Mouse (Mus musculus) spleen, embryonic (tissue): ENCODE measurements at regions not wholly inside any gene's neighbourhood (a gene's known extent, or its start where the extent isn't known, plus 50 kb on each side); places are given as distances from the start of the nearest gene placed in this dataset.

ENCODE experiments used
- CTCF ChIA-PET: fragments of 350-600 bp; sonication (Branson Sonifier 250); formaldehyde crosslinking; loops from one replicate; lab custom pipeline; 2022; lab: Charles Lee

- CTCF ChIA-PET: no interaction called here
Observed at GRCm38 (mm10) chr8:112933815-112934214, 364.0 kb downstream of the Cntnap4 start.

GRCm38 (mm10) chr8:112935411-112935810 is 365.6 kb downstream of the Cntnap4 start:
- CTCF ChIA-PET: no interaction called here

- CTCF ChIA-PET: no interaction called here
Observed at GRCm38 (mm10) chr8:112935897-112936719, 366.3 kb downstream of the Cntnap4 start.

- CTCF ChIA-PET: no interaction called here
Observed at GRCm38 (mm10) chr8:112972418-112972817, 402.6 kb downstream of the Cntnap4 start.

- CTCF ChIA-PET: no interaction called here
Observed at GRCm38 (mm10) chr8:112975734-112976133, 405.9 kb downstream of the Cntnap4 start.

- CTCF ChIA-PET: no interaction called here
Observed at GRCm38 (mm10) chr8:112976312-112976711, 406.5 kb downstream of the Cntnap4 start.

GRCm38 (mm10) chr8:112993781-112994180 is 423.9 kb downstream of the Cntnap4 start:
- CTCF ChIA-PET: no interaction called here

GRCm38 (mm10) chr8:113007356-113007755 is 437.5 kb downstream of the Cntnap4 start:
- CTCF ChIA-PET: no interaction called here

GRCm38 (mm10) chr8:113028880-113029279 is 459.0 kb downstream of the Cntnap4 start:
- CTCF ChIA-PET: no interaction called here

GRCm38 (mm10) chr8:113051770-113052473 is 482.1 kb downstream of the Cntnap4 start:
- CTCF ChIA-PET: no interaction called here

GRCm38 (mm10) chr8:113065246-113066169 is 495.7 kb downstream of the Cntnap4 start:
- CTCF ChIA-PET: no interaction called here

GRCm38 (mm10) chr8:113066170-113066708 is 496.4 kb downstream of the Cntnap4 start:
- CTCF ChIA-PET: no interaction called here

- CTCF ChIA-PET: interaction anchor here (0.6 kb wide), 1 partner anchor 155 kb away, joined by 6 read pairs; no protein-coding TSS in a partner anchor
Observed at GRCm38 (mm10) chr8:113083976-113084375, 514.1 kb downstream of the Cntnap4 start.

- CTCF ChIA-PET: no interaction called here
Observed at GRCm38 (mm10) chr8:113087586-113087985, 517.7 kb downstream of the Cntnap4 start.

GRCm38 (mm10) chr8:113111665-113112064 is 523.7 kb upstream of the Mon1b start:
- CTCF ChIA-PET: no interaction called here

GRCm38 (mm10) chr8:113114165-113114700 is 521.2 kb upstream of the Mon1b start:
- CTCF ChIA-PET: no interaction called here

GRCm38 (mm10) chr8:113117241-113117640 is 518.1 kb upstream of the Mon1b start:
- CTCF ChIA-PET: no interaction called here

GRCm38 (mm10) chr8:113125586-113125985 is 509.8 kb upstream of the Mon1b start:
- CTCF ChIA-PET: no interaction called here

GRCm38 (mm10) chr8:113137361-113137760 is 498.0 kb upstream of the Mon1b start:
- CTCF ChIA-PET: no interaction called here

GRCm38 (mm10) chr8:113140021-113140420 is 495.4 kb upstream of the Mon1b start:
- CTCF ChIA-PET: no interaction called here

- CTCF ChIA-PET: no interaction called here
Observed at GRCm38 (mm10) chr8:113141131-113141530, 494.3 kb upstream of the Mon1b start.
